Mouse (Mus musculus) lung, embryonic 16.5 days (tissue): ENCODE measurements around the gene Igsf6. TPM values are rescaled to one million over a fixed set of nuclear protein-coding genes. Genes with fewer than 3 reads are reported as not detected.
"Not testable (repeated sequence)": the region's sequence is repeated elsewhere in the genome, so short reads cannot be mapped to it uniquely, and the experiment has no call there.

ENCODE experiments used
- ATAC-seq: fragments of 200-750 bp; cut with Nextera tagmentation; 2 replicates; pipeline ENCODE4 v1.8.0; 2017; ENCODE audit warnings: low read depth, mild to moderate bottlenecking, moderate library complexity
- H3K27ac ChIP-seq: fragments of 300-500 bp; sonication (generic); 2 replicates; pipeline ENCODE4 v1.5.1; 2014; ENCODE audit warnings: mild to moderate bottlenecking, control low read depth, low read length
- H3K27me3 ChIP-seq: fragments of 300-500 bp; sonication (generic); 2 replicates; pipeline ENCODE4 v1.6.1; 2014; ENCODE audit warnings: low read depth, low read length, mixed read lengths; ENCODE audit not compliant: control insufficient read depth, insufficient read depth
- H3K36me3 ChIP-seq: fragments of 300-500 bp; sonication (generic); 2 replicates; pipeline ENCODE4 v1.6.1; 2014; ENCODE audit warnings: low read length; ENCODE audit not compliant: control insufficient read depth, insufficient read depth
- H3K4me1 ChIP-seq: fragments of 300-500 bp; sonication (generic); replicated peaks from 2 replicates; pipeline ENCODE4 v1.6.1; 2014; ENCODE audit warnings: low read length, mixed read lengths; ENCODE audit not compliant: control insufficient read depth, insufficient read depth
- H3K4me2 ChIP-seq: fragments of 300-500 bp; sonication (generic); 2 replicates; pipeline ENCODE4 v1.6.1; 2014; ENCODE audit warnings: low read depth, low read length, control low read depth
- H3K4me3 ChIP-seq: fragments of 300-500 bp; sonication (generic); 2 replicates; pipeline ENCODE4 v1.5.1; 2014; ENCODE audit warnings: mild to moderate bottlenecking, low read length, control low read depth
- H3K9ac ChIP-seq: fragments of 300-500 bp; sonication (generic); 2 replicates; pipeline ENCODE4 v1.6.1; 2014; ENCODE audit warnings: low read length, control low read depth
- H3K9me3 ChIP-seq: fragments of 300-500 bp; sonication (generic); 2 replicates; pipeline ENCODE4 v1.6.1; 2016; ENCODE audit warnings: low read length; ENCODE audit not compliant: control insufficient read depth
- WGBS: fragments of 180-500 bp; shearing (Covaris S2); extraction: QIAGEN DNeasy Blood & Tissue Kit; methylation state at CpG from one replicate; pipeline ENCODE4 v1.1.7; 2014; 5-methylcytosine and 5-hydroxymethylcytosine counted together
- polyA plus RNA-seq: library from polyadenylated mRNA; unstranded; fragments of >200 nt; fragmentation: Nextera tagmentation; extraction: Ambion mirVana; gene quantifications from 2 replicates; pipeline ENCODE4 v1.2.1, GENCODE M21; 2015

Gene Igsf6
- polyA plus RNA-seq, 1 experiment from 2014 or later: 2.3 TPM

GRCm38 (mm10) chr7:121043004-121043403 is 31.4 kb downstream of the Igsf6 start:
- no peak overlapping the region for H3K4me2 ChIP-seq
- no peak overlapping the region for H3K27ac ChIP-seq
- H3K27me3 ChIP-seq: no peaks in the 10 kb centered on the region
- ATAC-seq: no peak
- no peaks in the 10 kb centered on the region for H3K9me3 ChIP-seq
- no peak overlapping the region for H3K9ac ChIP-seq
- no peak overlapping the region for H3K4me3 ChIP-seq
- 87% methylated on average over 3 of the region's 3 CpGs for WGBS
- peaks cover 14% of the 10 kb centered on the region for H3K4me1 ChIP-seq
- no peaks in the 10 kb centered on the region for H3K36me3 ChIP-seq

GRCm38 (mm10) chr7:121041989-121042388 is 32.4 kb downstream of the Igsf6 start:
- ATAC-seq: peak; percentile 82
- H3K9ac ChIP-seq: no peak overlapping the region
- 51% methylated on average over 1 of the region's 1 CpGs for WGBS

GRCm38 (mm10) chr7:121040595-121040994 is 33.8 kb downstream of the Igsf6 start:
- Histone ChIP-seq H3K9ac (no peak overlapping the region), H3K4me3 (no peak overlapping the region), H3K4me1 (peaks cover 23% of the 10 kb centered on the region), H3K27me3 (no peaks in the 10 kb centered on the region), H3K4me2 (no peak overlapping the region), H3K27ac (no peak overlapping the region), H3K9me3 (no peaks in the 10 kb centered on the region), H3K36me3 (no peaks in the 10 kb centered on the region)
- 88% methylated on average over 4 of the region's 4 CpGs for WGBS
- no peak for ATAC-seq

More at GRCm38 (mm10) chr7:121041989-121042388, 32.4 kb downstream of the Igsf6 start:
- H3K27ac ChIP-seq: peak overlapping the region; percentile 17; the same call in 1 of the 2 replicates
- H3K9me3 ChIP-seq: no peaks in the 10 kb centered on the region
- peaks cover 14% of the 10 kb centered on the region for H3K4me1 ChIP-seq
- no peaks in the 10 kb centered on the region for H3K27me3 ChIP-seq
- no peak overlapping the region for H3K4me3 ChIP-seq
- no peaks in the 10 kb centered on the region for H3K36me3 ChIP-seq
- H3K4me2 ChIP-seq: no peak overlapping the region

- no peaks in the 10 kb centered on the region for H3K36me3 ChIP-seq
- peaks cover 5% of the 10 kb centered on the region; the same call in 1 of the 2 replicates for H3K27me3 ChIP-seq
- H3K9me3 ChIP-seq: no peaks in the 10 kb centered on the region
- H3K27ac ChIP-seq: peak overlapping the region; percentile 88
- peaks cover 9% of the 10 kb centered on the region; the same call in 1 of the 2 replicates for H3K4me1 ChIP-seq
- WGBS: 1% methylated on average over 24 of the region's 24 CpGs
- H3K9ac ChIP-seq: peak overlapping the region; percentile 95
- peak overlapping the region; percentile 63 for H3K4me2 ChIP-seq
- H3K4me3 ChIP-seq: peak overlapping the region; percentile 79
- ATAC-seq: peak; percentile 31
Observed at GRCm38 (mm10) chr7:121035161-121035721, 39.1 kb downstream of the Igsf6 start.

- H3K27me3 ChIP-seq: peaks cover 6% of the 10 kb centered on the region; the same call in 1 of the 2 replicates
- peaks cover 9% of the 10 kb centered on the region; the same call in 1 of the 2 replicates for H3K4me1 ChIP-seq
- no peaks in the 10 kb centered on the region for H3K9me3 ChIP-seq
- peak overlapping the region; percentile 63 for H3K4me2 ChIP-seq
- peak; percentile 76 for ATAC-seq
- WGBS: 1% methylated on average over 30 of the region's 63 CpGs
- H3K27ac ChIP-seq: peak overlapping the region; percentile 88
- H3K36me3 ChIP-seq: no peaks in the 10 kb centered on the region
- peak overlapping the region; percentile 79 for H3K4me3 ChIP-seq
- peak overlapping the region; percentile 95 for H3K9ac ChIP-seq
Observed at GRCm38 (mm10) chr7:121034701-121035141, 39.7 kb downstream of the Igsf6 start.

- Histone ChIP-seq H3K27me3 (peaks cover 6% of the 10 kb centered on the region; the same call in 1 of the 2 replicates), H3K4me1 (peaks cover 9% of the 10 kb centered on the region; the same call in 1 of the 2 replicates), H3K27ac (peak within 1 kb of the TSS; percentile 88), H3K9me3 (no peaks in the 10 kb centered on the region), H3K4me2 (peak within 1 kb of the TSS; percentile 87), H3K9ac (peak within 1 kb of the TSS; percentile 95), H3K4me3 (peak within 1 kb of the TSS; percentile 79), H3K36me3 (no peaks in the 10 kb centered on the region)
- peak; percentile 98 for ATAC-seq
- WGBS: 2% methylated on average over 33 of the region's 43 CpGs
Observed at GRCm38 (mm10) chr7:121033856-121034652, 40.3 kb downstream of the Igsf6 start, which contains the start of gene Mettl9. Gene Mettl9 (plus strand): TSS chr7:121034445.

GRCm38 (mm10) chr7:121029947-121030346 is 44.4 kb downstream of the Igsf6 start:
- not testable (repeated sequence) for H3K36me3 ChIP-seq, H3K9ac ChIP-seq, H3K4me2 ChIP-seq, H3K27ac ChIP-seq, ATAC-seq, H3K9me3 ChIP-seq, H3K4me3 ChIP-seq, H3K4me1 ChIP-seq
- H3K27me3 ChIP-seq: peaks cover 11% of the 10 kb centered on the region; the same call in 1 of the 2 replicates

- H3K4me1 ChIP-seq: no peaks in the 10 kb centered on the region
- H3K4me3 ChIP-seq: no peak overlapping the region
- peaks cover 10% of the 10 kb centered on the region; the same call in 1 of the 2 replicates for H3K27me3 ChIP-seq
- H3K9ac ChIP-seq: no peak overlapping the region
- no peak for ATAC-seq
- H3K36me3 ChIP-seq: no peaks in the 10 kb centered on the region
- no peaks in the 10 kb centered on the region for H3K9me3 ChIP-seq
- no peak overlapping the region for H3K27ac ChIP-seq
- H3K4me2 ChIP-seq: no peak overlapping the region
- 43% methylated on average over 3 of the region's 3 CpGs for WGBS
Observed at GRCm38 (mm10) chr7:121026300-121026699, 48.1 kb downstream of the Igsf6 start.
